Mouse (Mus musculus) heart, embryonic 13.5 days (tissue): Measurements from ENCODE around the gene Cds1. TPM values are rescaled to one million over a fixed set of nuclear protein-coding genes. Genes with fewer than 3 reads are reported as not detected.

ENCODE experiments used
- ATAC-seq: fragments of 200-750 bp; cut with Nextera tagmentation; 2 replicates; pipeline ENCODE4 v1.8.0; 2017; ENCODE audit warnings: moderate TSS enrichment; ENCODE audit not compliant: insufficient number of reproducible peaks, low FRiP score, low TSS enrichment; ENCODE audit errors: extremely low read depth
- H3K27ac ChIP-seq: fragments of 300-500 bp; sonication (generic); replicated peaks from 2 replicates; pipeline ENCODE4 v1.5.1; 2015; ENCODE audit warnings: moderate library complexity, mild to moderate bottlenecking, inconsistent platforms
- H3K27me3 ChIP-seq: fragments of 300-500 bp; sonication (generic); replicated peaks from 2 replicates; pipeline ENCODE4 v1.6.1; 2015; ENCODE audit warnings: mild to moderate bottlenecking, inconsistent platforms
- H3K36me3 ChIP-seq: fragments of 300-500 bp; sonication (generic); 2 replicates; pipeline ENCODE4 v1.6.1; 2015; ENCODE audit warnings: mild to moderate bottlenecking, inconsistent platforms
- H3K4me1 ChIP-seq: fragments of 300-500 bp; sonication (generic); 2 replicates; pipeline ENCODE4 v1.6.1; 2015; ENCODE audit warnings: inconsistent platforms
- H3K4me2 ChIP-seq: fragments of 300-500 bp; sonication (generic); 2 replicates; pipeline ENCODE4 v1.6.1; 2015; ENCODE audit warnings: inconsistent platforms, mild to moderate bottlenecking, moderate library complexity
- H3K4me3 ChIP-seq: fragments of 300-500 bp; sonication (generic); 2 replicates; pipeline ENCODE4 v1.5.1; 2015; ENCODE audit warnings: moderate library complexity, mild to moderate bottlenecking, inconsistent platforms
- H3K9ac ChIP-seq: fragments of 300-500 bp; sonication (generic); 2 replicates; pipeline ENCODE4 v1.6.1; 2015; ENCODE audit warnings: inconsistent platforms, mild to moderate bottlenecking, moderate library complexity
- H3K9me3 ChIP-seq: fragments of 300-500 bp; sonication (generic); 2 replicates; pipeline ENCODE4 v1.6.1; 2016; ENCODE audit warnings: inconsistent platforms
- WGBS: fragments of 180-500 bp; shearing (Covaris S2); methylation state at CpG from one replicate; pipeline ENCODE4 v1.1.7; 2015; ENCODE audit warnings: mixed read lengths; 5-methylcytosine and 5-hydroxymethylcytosine counted together
- polyA plus RNA-seq: library from polyadenylated mRNA; unstranded; fragments of >200 nt; fragmentation: Nextera tagmentation; extraction: Ambion mirVana; gene quantifications from 2 replicates; pipeline ENCODE4 v1.2.1, GENCODE M21; 2015

Gene Cds1
- polyA plus RNA-seq, 1 experiment from 2014 or later: 0.86 TPM

- H3K27me3 ChIP-seq: peaks cover 21% of the 10 kb centered on the region
- ATAC-seq: no peak
These were observed 11.6 kb downstream of the Cds1 start for GRCm38 (mm10) chr5:101776528-101776927.

GRCm38 (mm10) chr5:101779376-101779863, 14.5 kb downstream of the Cds1 start:
- no peak overlapping the region for H3K27ac ChIP-seq
- no peak overlapping the region for H3K4me3 ChIP-seq
- no peaks in the 10 kb centered on the region for H3K9me3 ChIP-seq
- ATAC-seq: no peak
- no peaks in the 10 kb centered on the region for H3K27me3 ChIP-seq
- H3K4me2 ChIP-seq: no peak overlapping the region
- H3K9ac ChIP-seq: no peak overlapping the region
- no peaks in the 10 kb centered on the region for H3K4me1 ChIP-seq
- 76% methylated on average over 15 of the region's 15 CpGs for WGBS
- no peaks in the 10 kb centered on the region for H3K36me3 ChIP-seq

More at GRCm38 (mm10) chr5:101776528-101776927, 11.6 kb downstream of the Cds1 start:
- H3K36me3 ChIP-seq: no peaks in the 10 kb centered on the region
- WGBS: 76% methylated on average over 8 of the region's 8 CpGs
- no peak overlapping the region for H3K4me3 ChIP-seq
- no peak overlapping the region for H3K4me2 ChIP-seq
- H3K27ac ChIP-seq: no peak overlapping the region
- no peaks in the 10 kb centered on the region for H3K9me3 ChIP-seq
- no peaks in the 10 kb centered on the region for H3K4me1 ChIP-seq
- no peak overlapping the region for H3K9ac ChIP-seq

GRCm38 (mm10) chr5:101780918-101781317, 16.0 kb downstream of the Cds1 start:
- Histone ChIP-seq H3K9ac (no peak overlapping the region), H3K36me3 (no peaks in the 10 kb centered on the region), H3K4me3 (no peak overlapping the region), H3K27ac (no peak overlapping the region), H3K4me2 (no peak overlapping the region), H3K9me3 (no peaks in the 10 kb centered on the region), H3K27me3 (no peaks in the 10 kb centered on the region), H3K4me1 (no peaks in the 10 kb centered on the region)
- ATAC-seq: no peak
- 65% methylated on average over 4 of the region's 4 CpGs for WGBS

GRCm38 (mm10) chr5:101784328-101784727, 19.4 kb downstream of the Cds1 start:
- Histone ChIP-seq H3K27me3 (no peaks in the 10 kb centered on the region), H3K36me3 (no peaks in the 10 kb centered on the region), H3K4me2 (no peak overlapping the region), H3K4me3 (no peak overlapping the region), H3K4me1 (no peaks in the 10 kb centered on the region), H3K9ac (no peak overlapping the region), H3K27ac (no peak overlapping the region), H3K9me3 (no peaks in the 10 kb centered on the region)
- 70% methylated on average over 3 of the region's 3 CpGs for WGBS
- ATAC-seq: no peak

- Histone ChIP-seq H3K4me2 (no peak overlapping the region), H3K9me3 (no peaks in the 10 kb centered on the region), H3K27ac (no peak overlapping the region), H3K36me3 (no peaks in the 10 kb centered on the region), H3K4me3 (no peak overlapping the region), H3K9ac (no peak overlapping the region), H3K4me1 (no peaks in the 10 kb centered on the region), H3K27me3 (no peaks in the 10 kb centered on the region)
- 77% methylated on average over 2 of the region's 2 CpGs for WGBS
- no peak for ATAC-seq
These were observed 19.9 kb downstream of the Cds1 start for GRCm38 (mm10) chr5:101784787-101785186.

- no peak overlapping the region for H3K4me3 ChIP-seq
- H3K4me2 ChIP-seq: no peak overlapping the region
- no peak overlapping the region for H3K9ac ChIP-seq
- H3K36me3 ChIP-seq: no peaks in the 10 kb centered on the region
- no peak for ATAC-seq
- no peaks in the 10 kb centered on the region for H3K9me3 ChIP-seq
- no peaks in the 10 kb centered on the region for H3K27me3 ChIP-seq
- no peak overlapping the region for H3K27ac ChIP-seq
- WGBS: 68% methylated on average over 4 of the region's 4 CpGs
- H3K4me1 ChIP-seq: no peaks in the 10 kb centered on the region
These were observed 21.1 kb downstream of the Cds1 start for GRCm38 (mm10) chr5:101785921-101786614.

- Histone ChIP-seq H3K36me3 (no peaks in the 10 kb centered on the region), H3K4me3 (no peak overlapping the region), H3K9ac (no peak overlapping the region), H3K27ac (no peak overlapping the region), H3K4me1 (peaks cover 18% of the 10 kb centered on the region), H3K9me3 (no peaks in the 10 kb centered on the region), H3K4me2 (no peak overlapping the region), H3K27me3 (no peaks in the 10 kb centered on the region)
- ATAC-seq: no peak
These were observed 24.8 kb downstream of the Cds1 start for GRCm38 (mm10) chr5:101789770-101790169.

GRCm38 (mm10) chr5:101790560-101790959, 25.6 kb downstream of the Cds1 start:
- no peaks in the 10 kb centered on the region for H3K36me3 ChIP-seq
- no peak for ATAC-seq
- H3K9ac ChIP-seq: no peak overlapping the region
- peaks cover 18% of the 10 kb centered on the region for H3K4me1 ChIP-seq
- H3K27me3 ChIP-seq: no peaks in the 10 kb centered on the region
- no peak overlapping the region for H3K27ac ChIP-seq
- no peak overlapping the region for H3K4me3 ChIP-seq
- no peaks in the 10 kb centered on the region for H3K9me3 ChIP-seq
- H3K4me2 ChIP-seq: no peak overlapping the region
- WGBS: 85% methylated on average over 5 of the region's 5 CpGs

GRCm38 (mm10) chr5:101792665-101793064, 27.7 kb downstream of the Cds1 start:
- Histone ChIP-seq H3K27ac (no peak overlapping the region), H3K4me3 (no peak overlapping the region), H3K4me1 (peaks cover 18% of the 10 kb centered on the region), H3K4me2 (no peak overlapping the region), H3K9ac (no peak overlapping the region), H3K9me3 (no peaks in the 10 kb centered on the region), H3K36me3 (no peaks in the 10 kb centered on the region), H3K27me3 (no peaks in the 10 kb centered on the region)
- no peak for ATAC-seq
- WGBS: 50% methylated on average over 4 of the region's 4 CpGs

- WGBS: 57% methylated on average over 2 of the region's 2 CpGs
- H3K27ac ChIP-seq: no peak overlapping the region
These were observed 37.0 kb downstream of the Cds1 start for GRCm38 (mm10) chr5:101801891-101802290.

GRCm38 (mm10) chr5:101802358-101803022, 37.6 kb downstream of the Cds1 start:
- H3K4me1 ChIP-seq: peaks cover 13% of the 10 kb centered on the region
- ATAC-seq: no peak
- no peak overlapping the region for H3K9ac ChIP-seq
- no peak overlapping the region for H3K4me3 ChIP-seq
- H3K27ac ChIP-seq: no peak overlapping the region
- no peaks in the 10 kb centered on the region for H3K9me3 ChIP-seq
- 59% methylated on average over 9 of the region's 9 CpGs for WGBS
- H3K36me3 ChIP-seq: no peaks in the 10 kb centered on the region
- H3K27me3 ChIP-seq: no peaks in the 10 kb centered on the region
- H3K4me2 ChIP-seq: no peak overlapping the region

More at GRCm38 (mm10) chr5:101801891-101802290, 37.0 kb downstream of the Cds1 start:
- Histone ChIP-seq H3K4me2 (no peak overlapping the region), H3K9me3 (no peaks in the 10 kb centered on the region), H3K4me1 (peaks cover 13% of the 10 kb centered on the region), H3K9ac (no peak overlapping the region), H3K4me3 (no peak overlapping the region), H3K36me3 (no peaks in the 10 kb centered on the region), H3K27me3 (no peaks in the 10 kb centered on the region)
- ATAC-seq: no peak
